Mouse (Mus musculus): ENCODE measurements around the gene Vamp2. TPM values are rescaled to one million over a fixed set of nuclear protein-coding genes. Genes with fewer than 3 reads are reported as not detected.
A peak's percentile ranks its signal among the peaks of the same experiment; 100 is the strongest.

The Vamp2 gene
- polyA plus RNA-seq (2012; rRNA removed), result 1,200 and 1,339 TPM in 2 replicates

GRCm38 (mm10) chr11:69088103-69088855 is at the start of gene Vamp2:
Gene Vamp2 (plus strand): TSS chr11:69088490.
- DNase-seq (ENCODE audit: extremely low spot score in 1 of 2, low spot score in 1 of 2), result peak; percentile 78 to 95

GRCm38 (mm10) chr11:69045531-69046394 is 42.5 kb upstream of the Vamp2 start, which contains the start of gene Aurkb:
Gene Aurkb (plus strand): TSS chr11:69045647.
- DNase-seq (ENCODE audit: extremely low spot score in 1 of 2, low spot score in 1 of 2), result peak; percentile 49 to 78

- DNase-seq (ENCODE audit: extremely low spot score in 1 of 2, low spot score in 1 of 2), result no peak
Measured at GRCm38 (mm10) chr11:69046395-69046774, 41.9 kb upstream of the Vamp2 start.

GRCm38 (mm10) chr11:69047592-69047991 is 40.7 kb upstream of the Vamp2 start:
- DNase-seq (ENCODE audit: extremely low spot score in 1 of 2, low spot score in 1 of 2), result no peak

GRCm38 (mm10) chr11:69048151-69048550 is 40.1 kb upstream of the Vamp2 start:
- DNase-seq (ENCODE audit: extremely low spot score in 1 of 2, low spot score in 1 of 2), result no peak

- no peak for DNase-seq (ENCODE audit: extremely low spot score in 1 of 2, low spot score in 1 of 2)
Measured at GRCm38 (mm10) chr11:69050748-69051147, 37.5 kb upstream of the Vamp2 start.

GRCm38 (mm10) chr11:69051771-69052170 is 36.5 kb upstream of the Vamp2 start:
- no peak for DNase-seq (ENCODE audit: extremely low spot score in 1 of 2, low spot score in 1 of 2)

GRCm38 (mm10) chr11:69052824-69053421 is 35.4 kb upstream of the Vamp2 start:
- no peak for DNase-seq (ENCODE audit: extremely low spot score in 1 of 2, low spot score in 1 of 2)

- no peak for DNase-seq (ENCODE audit: extremely low spot score in 1 of 2, low spot score in 1 of 2)
Measured at GRCm38 (mm10) chr11:69053848-69054247, 34.4 kb upstream of the Vamp2 start.

- no peak for DNase-seq (ENCODE audit: extremely low spot score in 1 of 2, low spot score in 1 of 2)
Measured at GRCm38 (mm10) chr11:69058265-69058664, 30.0 kb upstream of the Vamp2 start.

GRCm38 (mm10) chr11:69058729-69059356 is 29.4 kb upstream of the Vamp2 start:
- no peak for DNase-seq (ENCODE audit: extremely low spot score in 1 of 2, low spot score in 1 of 2)

GRCm38 (mm10) chr11:69059357-69059974 is 28.8 kb upstream of the Vamp2 start, which contains the start of gene Borcs6:
Gene Borcs6 (plus strand): TSS chr11:69059717.
- peak; percentile 96 to 97 for DNase-seq (ENCODE audit: extremely low spot score in 1 of 2, low spot score in 1 of 2)

- no peak for DNase-seq (ENCODE audit: extremely low spot score in 1 of 2, low spot score in 1 of 2)
Measured at GRCm38 (mm10) chr11:69059975-69060411, 28.3 kb upstream of the Vamp2 start.

GRCm38 (mm10) chr11:69060448-69061254 is 27.6 kb upstream of the Vamp2 start:
- peak in 1 of 2 experiments; percentile 40 for DNase-seq (ENCODE audit: extremely low spot score in 1 of 2, low spot score in 1 of 2)

- DNase-seq (ENCODE audit: extremely low spot score in 1 of 2, low spot score in 1 of 2), result no peak
Measured at GRCm38 (mm10) chr11:69061255-69061912, 26.9 kb upstream of the Vamp2 start.

- peak in 1 of 2 experiments; percentile 94 for DNase-seq (ENCODE audit: extremely low spot score in 1 of 2, low spot score in 1 of 2)
Measured at GRCm38 (mm10) chr11:69062194-69062760, 26.0 kb upstream of the Vamp2 start.

GRCm38 (mm10) chr11:69062761-69063224 is 25.5 kb upstream of the Vamp2 start:
- DNase-seq (ENCODE audit: extremely low spot score in 1 of 2, low spot score in 1 of 2), result peak; percentile 92 to 99
